8 mouse cellular contexts compared by ENCODE assay signal in genomic region chr12:69908511-69908900, GRCm38 (mm10). TPM values are rescaled to one million over a fixed set of nuclear protein-coding genes. Genes with fewer than 3 reads are reported as not detected.
A peak's percentile ranks its signal among the peaks of the same experiment; 100 is the strongest.
DNase-seq lines count a peak whose midpoint lies in the region; ATAC-seq lines count a peak whose summit lies in the region.

No protein-coding gene starts in this region.

- no peaks in the 10 kb centered on the region for H3K36me3 ChIP-seq in lung, embryonic 15.5 days
- no peaks in the 10 kb centered on the region for H3K36me3 ChIP-seq in forebrain, embryonic 11.5 days (ENCODE audit: control insufficient read depth, insufficient read depth, low read length)

- peak overlapping the region; percentile 56 for H3K4me2 ChIP-seq in lung, embryonic 15.5 days
- peak overlapping the region; percentile 64 for H3K4me2 ChIP-seq in forebrain, embryonic 11.5 days (ENCODE audit: low read depth, low read length, severe bottlenecking)

- H3K27me3 ChIP-seq in lung, embryonic 15.5 days, result no peaks in the 10 kb centered on the region
- H3K27me3 ChIP-seq in forebrain, embryonic 11.5 days (ENCODE audit: control insufficient read depth, insufficient read depth, low read length), result no peaks in the 10 kb centered on the region

- H3K4me1 ChIP-seq in lung, embryonic 15.5 days, result peaks cover 6% of the 10 kb centered on the region; the same call in 1 of the 2 replicates
- no peaks in the 10 kb centered on the region for H3K4me1 ChIP-seq in forebrain, embryonic 11.5 days (replicated peaks; ENCODE audit: control insufficient read depth, insufficient read depth, low read length)

- DNase-seq in lung, postnatal 10 days, result no peak
- peak; percentile 69 for DNase-seq in forebrain, embryonic 11.5 days (ENCODE audit: low spot score)
- peak; percentile 79 to 85 for DNase-seq in layer of hippocampus, adult 8-10 months (ENCODE audit: low spot score in 2 of 2)
- DNase-seq in telencephalon, adult 2 months (ENCODE audit: low read depth, low spot score), result peak; percentile 91
- DNase-seq in ovary, postnatal 10 days (ENCODE audit: low spot score), result no peak

- H3K9me3 ChIP-seq in lung, embryonic 15.5 days, result no peaks in the 10 kb centered on the region
- no peaks in the 10 kb centered on the region for H3K9me3 ChIP-seq in forebrain, embryonic 11.5 days (ENCODE audit: control insufficient read depth, low read length)

- H3K9ac ChIP-seq in lung, embryonic 15.5 days, result no peak overlapping the region
- H3K9ac ChIP-seq in forebrain, embryonic 11.5 days (ENCODE audit: low read length), result peak overlapping the region; percentile 85

- 42% methylated on average over 19 of the region's 19 CpGs for WGBS in lung, embryonic 15.5 days
- WGBS in forebrain, embryonic 11.5 days, result 22% methylated on average over 19 of the region's 19 CpGs

- 0 out of 2 replicates have a peak overlapping the region, but pooled peaks have one; percentile 22 for H3K4me3 ChIP-seq in lung, embryonic 15.5 days
- H3K4me3 ChIP-seq in forebrain, embryonic 11.5 days (ENCODE audit: low read depth, low read length), result peak overlapping the region; percentile 52

- ATAC-seq in lung, embryonic 15.5 days (ENCODE audit: borderline replicate concordance, extremely low read depth, low FRiP score, low TSS enrichment), result no peak
- peak; percentile 70 for ATAC-seq in forebrain, embryonic 11.5 days (replicated peaks; ENCODE audit: low FRiP score)
- ATAC-seq in megakaryocyte-erythroid progenitor cell, adult 5-6 weeks (replicated peaks; ENCODE audit: low FRiP score, low TSS enrichment, poor library complexity, severe bottlenecking), result peak; percentile 46; the same call in 1 of the 2 replicates
- no peak for ATAC-seq in monocyte, adult 5-6 weeks (replicated peaks; ENCODE audit: insufficient number of reproducible peaks, low FRiP score, low TSS enrichment, poor library complexity, severe bottlenecking)

- H3K27ac ChIP-seq in lung, embryonic 15.5 days, result no peak overlapping the region
- H3K27ac ChIP-seq in forebrain, embryonic 11.5 days (ENCODE audit: low read depth, low read length), result peak overlapping the region; percentile 81

RNA-seq across cellular contexts. Expression of gene Map4k5, which starts 15.5 kb away (rescaled TPM):
- 34.2 and 35.6 TPM in 2 replicates for polyA plus RNA-seq in lung, embryonic 15.5 days (2015; fragmentation: Nextera tagmentation; extraction: Ambion mirVana)
- polyA plus RNA-seq in forebrain, embryonic 11.5 days (2014; fragmentation: Nextera tagmentation; extraction: Ambion mirVana), result 31.4 and 32.7 TPM in 2 replicates
- 10 to 100 TPM; 42.6 to 49.5 (median 48.4) TPM for total RNA-seq in layer of hippocampus, adult 8-10 months (2022)
- total RNA-seq in megakaryocyte-erythroid progenitor cell, adult 5-6 weeks (2014; fragmentation: Nextera tagmentation), result 24.2 and 33.9 TPM in 2 replicates
- 25.0 and 29.2 TPM in 2 replicates for total RNA-seq in megakaryocyte-erythroid progenitor cell, adult 5-6 weeks (2017)
- 41.3 to 64.2 TPM (median 51.0 TPM) in 3 replicates for total RNA-seq in monocyte, adult 5-6 weeks (2017)

RNA-seq across cellular contexts. Expression of gene Atl1, which starts 16.1 kb away (rescaled TPM):
- polyA plus RNA-seq in lung, embryonic 15.5 days (2015; fragmentation: Nextera tagmentation; extraction: Ambion mirVana), result 3.0 and 3.3 TPM in 2 replicates
- polyA plus RNA-seq in forebrain, embryonic 11.5 days (2014; fragmentation: Nextera tagmentation; extraction: Ambion mirVana), result 29.8 and 32.4 TPM in 2 replicates
- total RNA-seq in layer of hippocampus, adult 8-10 months (2022), result 100 to 1,000 TPM; 177 to 196 (median 191) TPM
- 2.8 and 3.4 TPM in 2 replicates for total RNA-seq in megakaryocyte-erythroid progenitor cell, adult 5-6 weeks (2014; fragmentation: Nextera tagmentation)
- total RNA-seq in megakaryocyte-erythroid progenitor cell, adult 5-6 weeks (2017), result 3.1 and 6.5 TPM in 2 replicates
- 0.85 to 2.1 TPM (median 1.1 TPM) in 3 replicates for total RNA-seq in monocyte, adult 5-6 weeks (2017)

Comparison
In these comparisons a context has a peak if more than half of its experiments do, and no peak if none do; other contexts are left out.
1. ATAC-seq: peak in forebrain, embryonic 11.5 days (single experiment) and megakaryocyte-erythroid progenitor cell, adult 5-6 weeks (single experiment); none in lung, embryonic 15.5 days (single experiment) and monocyte, adult 5-6 weeks (single experiment).
2. DNase-seq: peak in forebrain, embryonic 11.5 days (single experiment), layer of hippocampus, adult 8-10 months (2 of 2) and telencephalon, adult 2 months (single experiment); none in lung, postnatal 10 days (single experiment) and ovary, postnatal 10 days (single experiment).
3. RNA of gene Atl1, which starts 16.1 kb away (total RNA-seq): 177 to 196 TPM in layer of hippocampus, adult 8-10 months; 2.8 to 6.5 TPM in megakaryocyte-erythroid progenitor cell, adult 5-6 weeks and 0.85 to 2.1 TPM in monocyte, adult 5-6 weeks; every median in the first group is over 10 times any median in the second.